Mouse (Mus musculus) kidney, embryonic 16.5 days (tissue): ENCODE results near the gene Gm20431. TPM values are rescaled to one million over a fixed set of nuclear protein-coding genes. Genes with fewer than 3 reads are reported as not detected.

Source experiments
- ATAC-seq: fragments of 200-750 bp; cut with Nextera tagmentation; 2 replicates; pipeline ENCODE4 v1.8.0; 2017; ENCODE audit warnings: moderate TSS enrichment; ENCODE audit not compliant: low FRiP score, low TSS enrichment
- H3K27ac ChIP-seq: fragments of 300-500 bp; sonication (generic); 2 replicates; pipeline ENCODE4 v1.5.1; 2014; ENCODE audit warnings: low read length
- H3K27me3 ChIP-seq: fragments of 300-500 bp; sonication (generic); 2 replicates; pipeline ENCODE4 v1.6.1; 2014; ENCODE audit warnings: low read length, control low read depth, mixed read lengths; ENCODE audit not compliant: insufficient read depth
- H3K36me3 ChIP-seq: fragments of 300-500 bp; sonication (generic); 2 replicates; pipeline ENCODE4 v1.6.1; 2014; ENCODE audit warnings: low read length, control low read depth, mixed read lengths; ENCODE audit not compliant: insufficient read depth
- H3K4me1 ChIP-seq: fragments of 300-500 bp; sonication (generic); 2 replicates; pipeline ENCODE4 v1.6.1; 2014; ENCODE audit warnings: low read length, control low read depth, mixed read lengths; ENCODE audit not compliant: insufficient read depth
- H3K4me2 ChIP-seq: fragments of 300-500 bp; sonication (generic); replicated peaks from 2 replicates; pipeline ENCODE4 v1.6.1; 2014; ENCODE audit warnings: low read depth, low read length
- H3K4me3 ChIP-seq: fragments of 300-500 bp; sonication (generic); 2 replicates; pipeline ENCODE4 v1.5.1; 2014; ENCODE audit warnings: mild to moderate bottlenecking, low read length
- H3K9ac ChIP-seq: fragments of 300-500 bp; sonication (generic); replicated peaks from 2 replicates; pipeline ENCODE4 v1.6.1; 2014; ENCODE audit warnings: low read length
- H3K9me3 ChIP-seq: fragments of 300-500 bp; sonication (generic); 2 replicates; pipeline ENCODE4 v1.6.1; 2016; ENCODE audit warnings: low read length, control low read depth
- WGBS: fragments of 180-500 bp; shearing (Covaris S2); extraction: QIAGEN DNeasy Blood & Tissue Kit; methylation state at CpG from one replicate; pipeline ENCODE4 v1.1.7; 2014; 5-methylcytosine and 5-hydroxymethylcytosine counted together
- polyA plus RNA-seq: library from polyadenylated mRNA; unstranded; fragments of >200 nt; fragmentation: Nextera tagmentation; extraction: Ambion mirVana; gene quantifications from 2 replicates; pipeline ENCODE4 v1.2.1, GENCODE M21; 2015

Gm20431 gene
- polyA plus RNA-seq, 1 experiment from 2014 or later = 1.3 TPM

DNA sequence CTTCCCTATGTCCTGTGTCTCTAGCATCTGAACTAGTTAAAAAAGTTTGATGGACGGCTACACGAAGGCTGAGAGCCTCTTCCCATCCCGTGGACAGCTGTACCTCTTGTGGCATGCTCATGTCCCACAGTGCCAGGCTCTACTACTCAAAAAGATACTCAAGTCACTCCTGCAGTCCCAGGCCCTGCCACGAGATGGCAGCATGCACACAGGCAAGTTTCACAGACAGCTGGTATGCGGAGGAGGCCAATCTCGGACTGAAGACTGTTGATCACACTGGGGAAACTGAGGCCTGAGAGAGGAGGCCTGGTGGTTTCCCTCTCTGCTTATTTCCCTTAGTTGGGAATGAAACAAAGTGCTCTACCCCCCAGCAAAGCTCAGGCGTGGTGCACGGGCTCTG is 23.8 kb upstream of the Gm20431 start:
- Histone ChIP-seq H3K9ac (no peak overlapping the region), H3K27me3 (0 out of 2 replicates have a peak, but pooled peaks cover 3% of the 10 kb centered on the region), H3K4me3 (no peak overlapping the region), H3K9me3 (no peaks in the 10 kb centered on the region), H3K4me1 (peaks cover 6% of the 10 kb centered on the region), H3K27ac (no peak overlapping the region), H3K36me3 (no peaks in the 10 kb centered on the region), H3K4me2 (no peak overlapping the region)
- WGBS = 7% methylated on average over 8 of the region's 8 CpGs
- no peak for ATAC-seq

GRCm38 (mm10) chr2:167683721-167684120 is 22.4 kb upstream of the Gm20431 start:
- H3K36me3 ChIP-seq = no peaks in the 10 kb centered on the region
- no peak overlapping the region for H3K9ac ChIP-seq
- WGBS = 71% methylated on average over 3 of the region's 3 CpGs
- no peaks in the 10 kb centered on the region for H3K9me3 ChIP-seq
- H3K27me3 ChIP-seq = 0 out of 2 replicates have a peak, but pooled peaks cover 3% of the 10 kb centered on the region
- peaks cover 3% of the 10 kb centered on the region; the same call in 1 of the 2 replicates for H3K4me1 ChIP-seq
- H3K4me2 ChIP-seq = no peak overlapping the region
- no peak overlapping the region for H3K27ac ChIP-seq
- no peak overlapping the region for H3K4me3 ChIP-seq
- no peak for ATAC-seq

GRCm38 (mm10) chr2:167680657-167681056 is 19.4 kb upstream of the Gm20431 start:
- H3K36me3 ChIP-seq = no peaks in the 10 kb centered on the region
- 0 out of 2 replicates have a peak, but pooled peaks cover 2% of the 10 kb centered on the region for H3K27me3 ChIP-seq
- H3K9ac ChIP-seq = no peak overlapping the region
- no peaks in the 10 kb centered on the region for H3K9me3 ChIP-seq
- H3K27ac ChIP-seq = no peak overlapping the region
- H3K4me1 ChIP-seq = no peaks in the 10 kb centered on the region
- H3K4me3 ChIP-seq = no peak overlapping the region
- H3K4me2 ChIP-seq = no peak overlapping the region
- ATAC-seq = no peak
- WGBS = 53% methylated on average over 5 of the region's 5 CpGs

GRCm38 (mm10) chr2:167679902-167680430 is 18.7 kb upstream of the Gm20431 start:
- H3K9me3 ChIP-seq = no peaks in the 10 kb centered on the region
- H3K4me2 ChIP-seq = no peak overlapping the region
- no peaks in the 10 kb centered on the region for H3K36me3 ChIP-seq
- under 1% methylated on average over 13 of the region's 13 CpGs for WGBS
- H3K4me1 ChIP-seq = no peaks in the 10 kb centered on the region
- no peaks in the 10 kb centered on the region for H3K27me3 ChIP-seq
- H3K4me3 ChIP-seq = no peak overlapping the region
- ATAC-seq = peak; percentile 79
- H3K9ac ChIP-seq = no peak overlapping the region
- H3K27ac ChIP-seq = no peak overlapping the region

DNA sequence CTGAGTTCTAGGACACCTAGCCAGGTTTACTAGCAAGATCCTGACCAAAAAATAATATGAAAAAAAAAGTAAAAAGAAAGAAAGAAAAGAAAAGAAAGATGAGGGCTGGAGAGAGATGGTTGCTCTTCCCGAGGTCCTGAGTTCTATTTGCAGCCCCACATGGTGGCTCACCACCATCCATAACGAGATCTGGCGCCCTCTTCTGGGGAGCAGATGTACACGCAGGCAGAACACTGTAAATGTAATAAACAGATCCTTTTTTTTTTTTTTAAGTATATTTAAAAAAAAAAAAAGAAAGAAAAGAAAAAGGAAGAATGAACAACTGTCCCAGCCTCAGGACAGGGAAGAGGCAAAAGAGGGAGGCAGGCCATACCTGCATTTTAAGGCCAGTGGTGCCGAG is 17.3 kb upstream of the Gm20431 start:
- Histone ChIP-seq H3K4me2 (no peak overlapping the region), H3K9ac (no peak overlapping the region), H3K4me1 (no peaks in the 10 kb centered on the region), H3K9me3 (no peaks in the 10 kb centered on the region), H3K27me3 (no peaks in the 10 kb centered on the region), H3K36me3 (no peaks in the 10 kb centered on the region), H3K27ac (no peak overlapping the region), H3K4me3 (no peak overlapping the region)
- no peak for ATAC-seq
- WGBS = 49% methylated on average over 5 of the region's 5 CpGs

GRCm38 (mm10) chr2:167675120-167675909 is 14.0 kb upstream of the Gm20431 start:
- no peaks in the 10 kb centered on the region for H3K36me3 ChIP-seq
- no peak overlapping the region for H3K27ac ChIP-seq
- H3K4me1 ChIP-seq = 0 out of 2 replicates have a peak, but pooled peaks cover 5% of the 10 kb centered on the region
- no peak for ATAC-seq
- H3K27me3 ChIP-seq = no peaks in the 10 kb centered on the region
- no peak overlapping the region for H3K4me3 ChIP-seq
- WGBS = 43% methylated on average over 14 of the region's 14 CpGs
- H3K9ac ChIP-seq = no peak overlapping the region
- H3K9me3 ChIP-seq = no peaks in the 10 kb centered on the region
- no peak overlapping the region for H3K4me2 ChIP-seq

DNA sequence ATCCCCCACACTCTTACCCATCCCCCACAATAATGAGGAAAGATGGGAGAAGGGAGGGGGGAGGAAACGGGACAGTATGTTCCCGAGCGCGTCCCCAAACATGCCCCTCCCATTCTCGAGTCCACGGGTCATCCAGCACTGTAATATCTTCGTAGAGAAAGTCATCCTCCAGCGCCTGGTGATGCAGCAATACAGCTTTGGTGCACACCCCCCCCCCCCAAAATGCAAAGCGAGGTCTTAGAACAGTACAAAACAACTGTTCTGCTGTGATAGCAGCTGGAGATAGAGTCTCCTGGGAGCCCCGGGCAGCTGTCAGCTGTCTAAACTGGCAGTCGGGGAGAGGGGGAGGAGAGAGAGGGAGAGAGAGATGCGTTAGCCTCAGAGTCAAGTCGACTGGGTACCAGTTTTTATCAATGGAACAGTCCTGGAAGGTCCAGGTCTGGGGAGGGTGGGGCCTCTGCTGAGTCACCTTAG is 11.0 kb upstream of the Gm20431 start:
- Histone ChIP-seq H3K36me3 (no peaks in the 10 kb centered on the region), H3K4me3 (no peak overlapping the region), H3K4me2 (peak overlapping the region; percentile 13; the same call in 1 of the 2 replicates), H3K9me3 (no peaks in the 10 kb centered on the region), H3K4me1 (0 out of 2 replicates have a peak, but pooled peaks cover 5% of the 10 kb centered on the region), H3K9ac (0 out of 2 replicates have a peak overlapping the region, but pooled peaks have one; percentile 6), H3K27ac (no peak overlapping the region), H3K27me3 (no peaks in the 10 kb centered on the region)
- 28% methylated on average over 13 of the region's 13 CpGs for WGBS
- ATAC-seq = no peak

GRCm38 (mm10) chr2:167671101-167671633 is 9.9 kb upstream of the Gm20431 start:
- no peak overlapping the region for H3K9ac ChIP-seq
- no peaks in the 10 kb centered on the region for H3K36me3 ChIP-seq
- no peak overlapping the region for H3K4me2 ChIP-seq
- H3K27me3 ChIP-seq = no peaks in the 10 kb centered on the region
- 78% methylated on average over 5 of the region's 5 CpGs for WGBS
- H3K4me3 ChIP-seq = no peak overlapping the region
- ATAC-seq = peak; percentile 44; the same call in 1 of the 2 replicates
- no peak overlapping the region for H3K27ac ChIP-seq
- H3K9me3 ChIP-seq = no peaks in the 10 kb centered on the region
- H3K4me1 ChIP-seq = 0 out of 2 replicates have a peak, but pooled peaks cover 5% of the 10 kb centered on the region

- Histone ChIP-seq H3K36me3 (no peaks in the 10 kb centered on the region), H3K4me2 (no peak overlapping the region), H3K4me1 (0 out of 2 replicates have a peak, but pooled peaks cover 5% of the 10 kb centered on the region), H3K27me3 (no peaks in the 10 kb centered on the region), H3K4me3 (no peak overlapping the region), H3K27ac (no peak overlapping the region), H3K9ac (no peak overlapping the region), H3K9me3 (no peaks in the 10 kb centered on the region)
- ATAC-seq = no peak
- WGBS = 69% methylated on average over 4 of the region's 4 CpGs
Observed at GRCm38 (mm10) chr2:167669398-167669797, 8.1 kb upstream of the Gm20431 start.
